Mouse (Mus musculus): ENCODE results near the gene Gm14391. TPM values are rescaled to one million over a fixed set of nuclear protein-coding genes. Genes with fewer than 3 reads are reported as not detected.
"Not testable (repeated sequence)": the region's sequence is repeated elsewhere in the genome, so short reads cannot be mapped to it uniquely, and the experiment has no call there.

The Gm14391 gene
- polyA plus RNA-seq, 1 experiment from 2014 or later = 6.8 TPM

DNA sequence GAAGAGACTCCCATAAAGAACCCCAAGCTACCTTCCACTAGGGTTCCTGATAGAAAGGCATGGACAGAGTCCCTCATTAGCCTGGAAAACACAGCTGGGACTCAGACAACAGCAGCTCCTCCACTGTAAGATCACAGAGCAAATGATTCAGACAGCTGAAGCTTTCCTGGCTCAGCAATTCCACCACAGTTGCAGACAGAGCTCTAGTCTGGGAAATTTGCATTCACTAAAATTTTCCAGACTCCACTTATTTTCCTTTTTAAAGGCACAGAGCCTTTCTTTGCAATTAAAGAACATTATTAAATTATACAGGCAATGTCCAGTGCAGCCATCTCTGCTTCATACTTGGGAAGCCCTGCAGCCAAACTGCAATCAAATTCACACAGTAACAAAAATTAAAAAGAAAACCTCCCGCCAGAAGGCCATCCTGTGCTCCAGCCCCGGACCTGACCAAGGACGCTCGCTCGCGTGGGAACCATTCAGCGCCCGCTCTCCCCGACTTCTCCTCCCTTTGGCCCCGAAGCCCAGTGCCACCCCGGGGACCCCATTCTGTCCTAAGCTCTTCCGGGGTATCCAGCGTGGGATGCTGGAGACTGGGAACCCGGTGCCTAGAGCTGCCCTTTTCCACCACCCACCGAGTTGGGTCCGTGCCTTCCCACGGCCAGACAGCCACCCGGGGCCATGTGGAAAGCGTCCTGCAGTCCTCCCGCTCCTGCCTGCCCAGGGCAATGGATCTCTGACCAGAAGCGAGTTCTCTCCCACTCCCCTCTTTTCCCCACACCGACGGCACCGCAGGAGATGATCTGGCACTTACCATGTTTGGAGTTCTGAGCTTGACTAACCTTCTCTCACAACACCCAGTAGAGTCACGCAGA, 65.4 kb downstream of the Gm14391 start:
- H3K36me3 ChIP-seq; H3K9me3 ChIP-seq (replicated peaks); H3K27me3 ChIP-seq (ENCODE audit: low read depth, poor library complexity, severe bottlenecking); H3K4me1 ChIP-seq: not testable (repeated sequence)
- Histone ChIP-seq H3K27ac (replicated peaks) (0 out of 2 replicates have a peak overlapping the region, but pooled peaks have one; percentile 38), H3K4me3 (peak overlapping the region; percentile 55)
- 5% methylated on average over 25 of the region's 25 CpGs for whole genome bisulfite sequencing
- DNase-seq (ENCODE audit: low spot score) = peak; percentile 24

Other genes with a start within 250 kb of the Gm14391 start
- gene Gm14444, start 196.7 kb downstream of the Gm14391 start, polyA plus RNA-seq (2016; fragmentation: Nextera tagmentation; extraction: Ambion mirVana) = not detected in 2 replicates
- 0.70 and 0.80 TPM in 2 replicates for gene Gm14393, start 139.1 kb downstream of the Gm14391 start, polyA plus RNA-seq (2016; fragmentation: Nextera tagmentation; extraction: Ambion mirVana)
- gene Gm14399, start 64.9 kb downstream of the Gm14391 start, polyA plus RNA-seq (2016; fragmentation: Nextera tagmentation; extraction: Ambion mirVana) = 8.2 TPM in 2 replicates
- 0.74 and 0.76 TPM in 2 replicates for gene Gm14443, start 31.0 kb downstream of the Gm14391 start, polyA plus RNA-seq (2016; fragmentation: Nextera tagmentation; extraction: Ambion mirVana)
- gene Gm14440, start 68.2 kb upstream of the Gm14391 start, polyA plus RNA-seq (2016; fragmentation: Nextera tagmentation; extraction: Ambion mirVana) = 3.9 and 4.7 TPM in 2 replicates
- 19.3 and 20.4 TPM in 2 replicates for gene Gm4631, start 131.3 kb upstream of the Gm14391 start, polyA plus RNA-seq (2016; fragmentation: Nextera tagmentation; extraction: Ambion mirVana)
- 4.6 and 5.3 TPM in 2 replicates for gene Zfp968, start 165.5 kb upstream of the Gm14391 start, polyA plus RNA-seq (2016; fragmentation: Nextera tagmentation; extraction: Ambion mirVana)
- 25.7 and 26.0 TPM in 2 replicates for gene Gm4724, start 228.9 kb upstream of the Gm14391 start, polyA plus RNA-seq (2016; fragmentation: Nextera tagmentation; extraction: Ambion mirVana)